Comparison of ENCODE assay signal across 9 mouse cellular contexts in genomic region chr2:158556225-158556624, GRCm38 (mm10). TPM values are rescaled to one million over a fixed set of nuclear protein-coding genes. Genes with fewer than 3 reads are reported as not detected.
A peak's percentile ranks its signal among the peaks of the same experiment; 100 is the strongest.
DNase-seq lines count a peak whose midpoint lies in the region; ATAC-seq lines count a peak whose summit lies in the region.
"Had no signal": no experiment of that assay in that cellular context is flagged by ENCODE, and none has a peak within 500 bp of the region (broad histone marks: within the 10 kb centered on the region; RNA-seq: fewer than 3 reads in every experiment).

No protein-coding gene starts in this region.

- peak; percentile 71 for DNase-seq in R1 (ENCODE audit: low read depth, low spot score)
- peak; percentile 90 to 92 for DNase-seq in cerebellum, postnatal 10 days
- DNase-seq in frontal cortex, postnatal 25 days (ENCODE audit: low spot score in 2 of 2) = peak; percentile 77 to 81
- DNase-seq in layer of hippocampus, postnatal 36 days = peak; percentile 66 to 75
- peak; percentile 77 for DNase-seq in lung, postnatal 36 days
- DNase-seq in right cerebral cortex, adult 18-20 months = peak; percentile 68
- DNase-seq in urinary bladder, postnatal 14 days (ENCODE audit: low spot score) = peak; percentile 73

- peak overlapping the region; percentile 59; the same call in 1 of the 2 replicates for H3K27ac ChIP-seq in hindbrain, embryonic 15.5 days (replicated peaks)
- H3K27ac ChIP-seq: macrophage had no signal

- no peaks in the 10 kb centered on the region for H3K36me3 ChIP-seq in hindbrain, embryonic 15.5 days

- no peak overlapping the region for H3K9ac ChIP-seq in hindbrain, embryonic 15.5 days

- H3K4me3 ChIP-seq in hindbrain, embryonic 15.5 days = peak overlapping the region; percentile 36

- peak; percentile 25; the same call in 1 of the 2 replicates for ATAC-seq in hindbrain, embryonic 15.5 days (ENCODE audit: low FRiP score, low read depth)

- no peaks in the 10 kb centered on the region for H3K9me3 ChIP-seq in hindbrain, embryonic 15.5 days

- peaks cover 23% of the 10 kb centered on the region for H3K27me3 ChIP-seq in hindbrain, embryonic 15.5 days

- H3K4me1 ChIP-seq in hindbrain, embryonic 15.5 days (replicated peaks) = peaks cover 48% of the 10 kb centered on the region

- peak overlapping the region; percentile 58 for H3K4me2 ChIP-seq in hindbrain, embryonic 15.5 days

- WGBS in hindbrain, embryonic 15.5 days = 2% methylated on average over 20 of the region's 20 CpGs

RNA-seq across cellular contexts. Expression of gene Arhgap40, which starts 43.6 kb away (rescaled TPM):
- 0.88 and 0.93 TPM in 2 replicates for polyA plus RNA-seq in hindbrain, embryonic 15.5 days (2015; fragmentation: Nextera tagmentation; extraction: Ambion mirVana)
- total RNA-seq in layer of hippocampus, postnatal 36 days (2021) = not detected
- polyA plus RNA-seq: macrophage had no signal

RNA-seq across cellular contexts. Expression of gene Adig, which starts 53.8 kb away (rescaled TPM):
- polyA plus RNA-seq in hindbrain, embryonic 15.5 days (2015; fragmentation: Nextera tagmentation; extraction: Ambion mirVana) = not detected in 2 replicates
- total RNA-seq in layer of hippocampus, postnatal 36 days (2021) = not detected
- polyA plus RNA-seq: macrophage had no signal

RNA-seq across cellular contexts. Expression of gene Slc32a1, which starts 54.3 kb away (rescaled TPM):
- 11.6 and 13.2 TPM in 2 replicates for polyA plus RNA-seq in hindbrain, embryonic 15.5 days (2015; fragmentation: Nextera tagmentation; extraction: Ambion mirVana)
- total RNA-seq in layer of hippocampus, postnatal 36 days (2021) = 10 to 100 TPM; 65.9 to 69.9 TPM

Comparison
In these comparisons a context has a peak if more than half of its experiments do, and no peak if none do; other contexts are left out.
1. Peak in every context shown above with its lines: DNase-seq, ATAC-seq, H3K4me3 ChIP-seq and H3K27ac ChIP-seq.